Mouse (Mus musculus) cerebellum, adult 9-11 months (tissue): Measurements from ENCODE around the gene Rln1.

Experiments used
- DNase-seq: peaks from one replicate; pipeline ENCODE4 v3.0.0; 2022

Rln1 gene

DNA sequence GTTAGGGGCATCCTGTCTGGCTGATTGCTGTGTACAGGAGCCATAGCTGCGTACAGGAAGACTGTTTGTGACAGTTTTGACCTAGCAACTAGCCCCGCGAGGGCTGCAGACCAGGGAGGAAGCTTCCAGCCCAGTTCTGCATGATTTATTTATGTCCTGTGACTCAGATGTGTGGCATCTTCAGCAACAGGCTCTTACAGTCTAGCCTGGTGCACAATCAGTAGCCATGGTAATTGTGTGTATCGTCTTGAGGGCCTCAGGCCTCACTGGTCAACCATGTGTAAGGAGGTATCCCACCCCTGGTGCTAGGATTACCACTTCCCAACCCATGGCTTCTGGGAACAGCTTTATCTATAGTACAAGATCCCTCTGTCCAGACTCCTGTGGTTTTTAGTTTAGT lies 41.9 kb downstream of the Rln1 start:
- no peak for DNase-seq

DNA sequence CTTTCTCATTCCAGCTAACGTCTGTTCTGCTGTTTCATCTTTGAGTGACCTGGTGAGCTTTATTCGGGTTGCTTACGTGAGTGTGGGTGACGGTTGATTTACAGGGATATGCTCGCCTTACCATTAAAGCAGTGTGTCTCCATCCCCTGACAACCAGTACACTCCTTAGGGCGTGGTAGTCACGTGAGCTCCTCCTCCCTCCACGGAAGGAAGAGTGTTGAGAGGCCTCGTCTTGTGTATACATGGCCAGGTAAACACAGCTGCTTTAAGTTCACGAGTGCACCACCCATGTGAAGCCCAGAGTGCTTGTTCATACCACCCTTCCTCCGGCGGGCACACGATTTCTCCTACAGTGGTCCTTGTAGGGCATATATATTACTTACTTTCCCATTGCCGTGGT lies 42.9 kb downstream of the Rln1 start:
- no peak for DNase-seq

- DNase-seq: no peak
Observed at GRCm38 (mm10) chr19:29287863-29288262, 46.6 kb downstream of the Rln1 start.

GRCm38 (mm10) chr19:29285451-29285869 lies 49.0 kb downstream of the Rln1 start:
- DNase-seq: no peak
